ENCODE assay signal across 11 mouse cellular contexts in the genomic region with DNA sequence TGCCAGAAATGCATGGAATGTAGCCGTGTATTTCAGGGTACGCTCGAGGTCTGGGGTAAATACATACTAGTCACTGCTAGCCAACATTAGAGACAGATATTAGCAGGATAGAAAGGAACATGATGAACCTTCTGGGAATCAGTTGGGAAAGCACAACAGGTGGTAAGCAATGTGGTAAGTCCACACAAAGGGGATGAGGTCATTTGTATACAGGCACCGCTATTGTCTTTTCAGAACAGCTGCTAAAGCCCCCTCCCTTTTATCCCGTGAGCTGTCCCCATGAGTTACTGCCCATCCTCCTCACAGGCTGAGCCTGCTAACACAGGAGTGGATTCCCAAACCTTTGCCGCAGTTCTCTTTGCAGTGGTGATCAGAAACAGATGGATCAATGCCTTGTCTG.
DNase-seq lines count a peak whose midpoint lies in the region; ATAC-seq lines count a peak whose summit lies in the region.
"Had no signal": no experiment of that assay in that cellular context is flagged by ENCODE, and none has a peak within 500 bp of the region (broad histone marks: within the 10 kb centered on the region; RNA-seq: fewer than 3 reads in every experiment).

No protein-coding gene starts in this region.

- peak overlapping the region; percentile 34; the same call in 1 of the 2 replicates for H3K27ac ChIP-seq in hindbrain, embryonic 11.5 days (ENCODE audit: low read depth, low read length)
- no peak overlapping the region; the same call in 1 of the 2 replicates for H3K27ac ChIP-seq in hindbrain, embryonic 12.5 days
- no peak overlapping the region for H3K27ac ChIP-seq in midbrain, embryonic 14.5 days (replicated peaks; ENCODE audit: low read depth, low read length)
- H3K27ac ChIP-seq: heart, embryonic 13.5 days had no signal

- H3K9ac ChIP-seq in hindbrain, embryonic 11.5 days (ENCODE audit: low read depth, low read length): no peak overlapping the region
- no peak overlapping the region for H3K9ac ChIP-seq in hindbrain, embryonic 12.5 days
- no peak overlapping the region for H3K9ac ChIP-seq in midbrain, embryonic 14.5 days (replicated peaks; ENCODE audit: low read length)
- H3K9ac ChIP-seq: heart, embryonic 13.5 days had no signal

- H3K4me2 ChIP-seq in hindbrain, embryonic 11.5 days (replicated peaks; ENCODE audit: low read depth, low read length): no peak overlapping the region
- H3K4me2 ChIP-seq in hindbrain, embryonic 12.5 days (replicated peaks): no peak overlapping the region
- H3K4me2 ChIP-seq in midbrain, embryonic 14.5 days (ENCODE audit: low read length): no peak overlapping the region
- H3K4me2 ChIP-seq: heart, embryonic 13.5 days had no signal

- H3K4me1 ChIP-seq in hindbrain, embryonic 11.5 days (replicated peaks; ENCODE audit: control insufficient read depth, insufficient read depth, low read length): no peaks in the 10 kb centered on the region
- peaks cover 6% of the 10 kb centered on the region; the same call in 1 of the 2 replicates for H3K4me1 ChIP-seq in hindbrain, embryonic 12.5 days
- H3K4me1 ChIP-seq in midbrain, embryonic 14.5 days (ENCODE audit: control insufficient read depth, insufficient read depth, low read length): no peaks in the 10 kb centered on the region
- H3K4me1 ChIP-seq: heart, embryonic 13.5 days had no signal

- H3K27me3 ChIP-seq in hindbrain, embryonic 11.5 days (ENCODE audit: control insufficient read depth, insufficient read depth, low read length): no peaks in the 10 kb centered on the region
- no peaks in the 10 kb centered on the region for H3K27me3 ChIP-seq in hindbrain, embryonic 12.5 days
- no peaks in the 10 kb centered on the region for H3K27me3 ChIP-seq in midbrain, embryonic 14.5 days (ENCODE audit: control insufficient read depth, insufficient read depth, low read length)
- H3K27me3 ChIP-seq: heart, embryonic 13.5 days had no signal

- H3K4me3 ChIP-seq in hindbrain, embryonic 11.5 days (ENCODE audit: low read depth, low read length): no peak overlapping the region
- H3K4me3 ChIP-seq in hindbrain, embryonic 12.5 days: no peak overlapping the region
- no peak overlapping the region for H3K4me3 ChIP-seq in midbrain, embryonic 14.5 days (replicated peaks; ENCODE audit: low read depth, low read length)
- H3K4me3 ChIP-seq: heart, embryonic 13.5 days had no signal

- no peak for ATAC-seq in hindbrain, embryonic 11.5 days (ENCODE audit: low FRiP score)
- no peak for ATAC-seq in hindbrain, embryonic 12.5 days (ENCODE audit: low FRiP score)
- ATAC-seq in midbrain, embryonic 14.5 days (ENCODE audit: low FRiP score, low TSS enrichment): no peak

- H3K9me3 ChIP-seq in hindbrain, embryonic 11.5 days (ENCODE audit: control insufficient read depth, low read length): no peaks in the 10 kb centered on the region
- no peaks in the 10 kb centered on the region for H3K9me3 ChIP-seq in hindbrain, embryonic 12.5 days (replicated peaks)
- no peaks in the 10 kb centered on the region for H3K9me3 ChIP-seq in midbrain, embryonic 14.5 days (ENCODE audit: control insufficient read depth, low read length)
- H3K9me3 ChIP-seq: heart, embryonic 13.5 days had no signal

- DNase-seq in hindbrain, embryonic 11.5 days (ENCODE audit: low spot score): peak; percentile 59
- peak; percentile 10 for DNase-seq in adipocyte (ENCODE audit: low spot score)
- DNase-seq in forelimb bud, embryonic 11.5 days (ENCODE audit: low read depth, low spot score): peak; percentile 63
- DNase-seq in midbrain, embryonic 14.5 days: peak; percentile 12
- DNase-seq in heart, postnatal 10 days: no peak
- no peak for DNase-seq in heart, adult 9 months (ENCODE audit: low spot score in 2 of 2)
- DNase-seq in natural killer cell, adult 2 months (ENCODE audit: low spot score in 2 of 2): no peak
- DNase-seq: B cell, adult 2 months; thymus, postnatal 4 days had no signal

- WGBS in hindbrain, embryonic 11.5 days: 17% methylated on average over 6 of the region's 6 CpGs
- 16% methylated on average over 6 of the region's 6 CpGs for WGBS in hindbrain, embryonic 12.5 days
- 9% methylated on average over 6 of the region's 6 CpGs for WGBS in midbrain, embryonic 14.5 days

- no peaks in the 10 kb centered on the region for H3K36me3 ChIP-seq in hindbrain, embryonic 11.5 days (ENCODE audit: control insufficient read depth, insufficient read depth, low read length)
- no peaks in the 10 kb centered on the region for H3K36me3 ChIP-seq in hindbrain, embryonic 12.5 days
- H3K36me3 ChIP-seq in midbrain, embryonic 14.5 days (ENCODE audit: control insufficient read depth, insufficient read depth, low read length): no peaks in the 10 kb centered on the region
- H3K36me3 ChIP-seq: heart, embryonic 13.5 days had no signal

- intact Hi-C loops in heart, postnatal 10 days (cut with DNase I): no loop called here

Comparison
In these comparisons a context has a peak if more than half of its experiments do, and no peak if none do; other contexts are left out.
1. DNase-seq: peak in hindbrain, embryonic 11.5 days (single experiment), adipocyte (single experiment), forelimb bud, embryonic 11.5 days (single experiment) and midbrain, embryonic 14.5 days (single experiment); none in heart, postnatal 10 days (0 of 2), heart, adult 9 months (0 of 2) and natural killer cell, adult 2 months (0 of 2).